In genomic region chr13:34154931-34155272, GRCm38 (mm10) we compare ENCODE assay signal across 8 mouse cellular contexts. TPM values are rescaled to one million over a fixed set of nuclear protein-coding genes. Genes with fewer than 3 reads are reported as not detected.
DNase-seq lines count a peak whose midpoint lies in the region; ATAC-seq and TF ChIP-seq lines count a peak whose summit lies in the region.

No protein-coding gene starts in this region.

- no peak overlapping the region; the same call in 1 of the 2 replicates for H3K27ac ChIP-seq in heart, embryonic 12.5 days (ENCODE audit: poor library complexity, severe bottlenecking)
- 0 out of 2 replicates have a peak overlapping the region, but pooled peaks have one; percentile 36 for H3K27ac ChIP-seq in kidney, postnatal 0 days
- no peak overlapping the region for H3K27ac ChIP-seq in liver, embryonic 16.5 days (ENCODE audit: low read length)
- H3K27ac ChIP-seq in neural tube, embryonic 13.5 days (replicated peaks) = peak overlapping the region; percentile 69; the same call in 1 of the 2 replicates

- H3K4me1 ChIP-seq in heart, embryonic 12.5 days (replicated peaks) = peaks cover 46% of the 10 kb centered on the region
- H3K4me1 ChIP-seq in kidney, postnatal 0 days (replicated peaks; ENCODE audit: insufficient read depth, low read length) = no peaks in the 10 kb centered on the region
- H3K4me1 ChIP-seq in liver, embryonic 16.5 days (ENCODE audit: control insufficient read depth, low read depth, low read length) = no peaks in the 10 kb centered on the region; the same call in 1 of the 2 replicates
- H3K4me1 ChIP-seq in neural tube, embryonic 13.5 days (replicated peaks) = peaks cover 37% of the 10 kb centered on the region

- TF ChIP-seq CTCF in kidney, postnatal 0 days (IDR thresholded peaks at IDR 0.05; ENCODE audit: low read depth) = peak; percentile 82

- no peaks in the 10 kb centered on the region for H3K27me3 ChIP-seq in heart, embryonic 12.5 days (replicated peaks)
- H3K27me3 ChIP-seq in kidney, postnatal 0 days (ENCODE audit: insufficient read depth, low read length) = no peaks in the 10 kb centered on the region
- H3K27me3 ChIP-seq in liver, embryonic 16.5 days (ENCODE audit: control insufficient read depth, insufficient read depth, low read depth, low read length) = peaks cover 7% of the 10 kb centered on the region
- H3K27me3 ChIP-seq in neural tube, embryonic 13.5 days = no peaks in the 10 kb centered on the region

- H3K4me2 ChIP-seq in heart, embryonic 12.5 days = peak overlapping the region; percentile 46; the same call in 1 of the 2 replicates
- peak overlapping the region; percentile 46 for H3K4me2 ChIP-seq in kidney, postnatal 0 days (ENCODE audit: low read length)
- H3K4me2 ChIP-seq in liver, embryonic 16.5 days (ENCODE audit: low read depth, low read length) = peak overlapping the region; percentile 28; the same call in 1 of the 2 replicates
- peak overlapping the region; percentile 45 for H3K4me2 ChIP-seq in neural tube, embryonic 13.5 days

- 35% methylated on average over 3 of the region's 3 CpGs for WGBS in heart, embryonic 12.5 days
- WGBS in kidney, postnatal 0 days = 21% methylated on average over 3 of the region's 3 CpGs
- WGBS in liver, embryonic 16.5 days (ENCODE audit: insufficient replicate concordance) = 15% methylated on average over 3 of the region's 3 CpGs
- 26% methylated on average over 3 of the region's 3 CpGs for WGBS in neural tube, embryonic 13.5 days

- DNase-seq in CD4-positive, CD25-positive, alpha-beta regulatory T cell, adult 2 months (ENCODE audit: low read depth, low spot score) = peak; percentile 86
- peak; percentile 88 for DNase-seq in NIH3T3 (ENCODE audit: low read depth)
- DNase-seq in embryo, embryonic 10 days (ENCODE audit: low spot score) = peak; percentile 79
- DNase-seq in kidney, postnatal 0 days (ENCODE audit: low spot score) = peak; percentile 75

- ATAC-seq in heart, embryonic 12.5 days (ENCODE audit: insufficient number of reproducible peaks, low FRiP score) = no peak
- no peak for ATAC-seq in kidney, postnatal 0 days (replicated peaks; ENCODE audit: low FRiP score, low read depth)
- ATAC-seq in liver, embryonic 16.5 days (ENCODE audit: low read depth) = no peak
- ATAC-seq in neural tube, embryonic 13.5 days (ENCODE audit: low read depth) = no peak
- no peak for ATAC-seq in erythroid progenitor cell, adult 5-6 weeks (replicated peaks; ENCODE audit: low FRiP score, poor library complexity, severe bottlenecking)

- H3K9ac ChIP-seq in heart, embryonic 12.5 days = no peak overlapping the region
- H3K9ac ChIP-seq in kidney, postnatal 0 days (ENCODE audit: low read depth, low read length) = 0 out of 2 replicates have a peak overlapping the region, but pooled peaks have one; percentile 31
- H3K9ac ChIP-seq in liver, embryonic 16.5 days (ENCODE audit: low read depth, low read length) = no peak overlapping the region
- H3K9ac ChIP-seq in neural tube, embryonic 13.5 days = peak overlapping the region; percentile 54

- H3K4me3 ChIP-seq in heart, embryonic 12.5 days = no peak overlapping the region
- H3K4me3 ChIP-seq in kidney, postnatal 0 days (replicated peaks; ENCODE audit: low read depth, low read length) = peak overlapping the region; percentile 19; the same call in 1 of the 2 replicates
- H3K4me3 ChIP-seq in liver, embryonic 16.5 days (ENCODE audit: low read depth, low read length) = peak overlapping the region; percentile 8; the same call in 1 of the 2 replicates
- peak overlapping the region; percentile 14; the same call in 1 of the 2 replicates for H3K4me3 ChIP-seq in neural tube, embryonic 13.5 days

- H3K9me3 ChIP-seq in heart, embryonic 12.5 days (replicated peaks) = no peaks in the 10 kb centered on the region
- H3K9me3 ChIP-seq in kidney, postnatal 0 days (replicated peaks; ENCODE audit: low read length) = no peaks in the 10 kb centered on the region
- H3K9me3 ChIP-seq in liver, embryonic 16.5 days (replicated peaks; ENCODE audit: control insufficient read depth, low read length) = no peaks in the 10 kb centered on the region
- no peaks in the 10 kb centered on the region for H3K9me3 ChIP-seq in neural tube, embryonic 13.5 days

- H3K36me3 ChIP-seq in heart, embryonic 12.5 days = no peaks in the 10 kb centered on the region
- no peaks in the 10 kb centered on the region for H3K36me3 ChIP-seq in kidney, postnatal 0 days (ENCODE audit: insufficient read depth, low read length)
- no peaks in the 10 kb centered on the region for H3K36me3 ChIP-seq in liver, embryonic 16.5 days (ENCODE audit: control insufficient read depth, insufficient read depth)
- no peaks in the 10 kb centered on the region for H3K36me3 ChIP-seq in neural tube, embryonic 13.5 days

RNA-seq across cellular contexts. Expression of gene Psmg4, which starts 7.9 kb away (rescaled TPM):
- polyA plus RNA-seq in heart, embryonic 12.5 days (2016; fragmentation: Nextera tagmentation; extraction: Ambion mirVana) = 76.9 and 78.8 TPM in 2 replicates
- polyA plus RNA-seq in kidney, postnatal 0 days (2015; fragmentation: Nextera tagmentation; extraction: Ambion mirVana) = 110 and 117 TPM in 2 replicates
- 27.1 and 27.4 TPM in 2 replicates for polyA plus RNA-seq in liver, embryonic 16.5 days (2015; fragmentation: Nextera tagmentation; extraction: Ambion mirVana)
- 94.7 and 95.4 TPM in 2 replicates for polyA plus RNA-seq in neural tube, embryonic 13.5 days (2015; fragmentation: Nextera tagmentation; extraction: Ambion mirVana)
- total RNA-seq in erythroid progenitor cell, adult 5-6 weeks (2015; ENCODE audit: low replicate concordance) = 3.8 and 10.5 TPM in 2 replicates
- 4.4 and 36.2 TPM in 2 replicates for total RNA-seq in erythroid progenitor cell, adult 5-6 weeks (2017; ENCODE audit: low replicate concordance)

RNA-seq across cellular contexts. Expression of gene Tubb2b, which starts 24.6 kb away (rescaled TPM):
- polyA plus RNA-seq in heart, embryonic 12.5 days (2016; fragmentation: Nextera tagmentation; extraction: Ambion mirVana) = 24.2 and 28.8 TPM in 2 replicates
- polyA plus RNA-seq in kidney, postnatal 0 days (2015; fragmentation: Nextera tagmentation; extraction: Ambion mirVana) = 24.8 and 28.0 TPM in 2 replicates
- polyA plus RNA-seq in liver, embryonic 16.5 days (2015; fragmentation: Nextera tagmentation; extraction: Ambion mirVana) = 0.68 and 1.0 TPM in 2 replicates
- polyA plus RNA-seq in neural tube, embryonic 13.5 days (2015; fragmentation: Nextera tagmentation; extraction: Ambion mirVana) = 644 and 732 TPM in 2 replicates
- not detected in 2 replicates for total RNA-seq in erythroid progenitor cell, adult 5-6 weeks (2015; ENCODE audit: low replicate concordance)
- 1.4 TPM in 1 of 2 replicates, not detected in the other for total RNA-seq in erythroid progenitor cell, adult 5-6 weeks (2017; ENCODE audit: low replicate concordance)

Comparison
In these comparisons a context has a peak if more than half of its experiments do, and no peak if none do; other contexts are left out.
1. H3K27ac ChIP-seq: peak in kidney, postnatal 0 days (single experiment) and neural tube, embryonic 13.5 days (single experiment); none in heart, embryonic 12.5 days (single experiment) and liver, embryonic 16.5 days (single experiment).
2. H3K9ac ChIP-seq: peak in kidney, postnatal 0 days (single experiment) and neural tube, embryonic 13.5 days (single experiment); none in heart, embryonic 12.5 days (single experiment) and liver, embryonic 16.5 days (single experiment).
3. RNA of gene Tubb2b, which starts 24.6 kb away (polyA plus RNA-seq): 644 to 732 TPM in neural tube, embryonic 13.5 days; 24.2 to 28.8 TPM in heart, embryonic 12.5 days, 24.8 to 28.0 TPM in kidney, postnatal 0 days and 0.68 to 1.0 TPM in liver, embryonic 16.5 days; every median in the first group is over 10 times any median in the second.
4. Peak in every context shown above with its lines, with median percentiles within 50 percentile points of each other: DNase-seq and H3K4me2 ChIP-seq.